Mouse (Mus musculus) lung, postnatal 4 days (tissue): ENCODE measurements around the gene Ccdc167.

Experiments used
- DNase-seq, 2 experiments: peaks; one replicate each; pipeline ENCODE4 v3.0.0; 2021

The Ccdc167 gene

GRCm38 (mm10) chr17:29684275-29684674 lies 32.6 kb downstream of the Ccdc167 start:
- no peak for DNase-seq

- DNase-seq = no peak
These were observed 33.7 kb downstream of the Ccdc167 start for GRCm38 (mm10) chr17:29683127-29683526.

GRCm38 (mm10) chr17:29682261-29682660 lies 34.6 kb downstream of the Ccdc167 start:
- DNase-seq = no peak

GRCm38 (mm10) chr17:29681669-29682068 lies 35.2 kb downstream of the Ccdc167 start:
- no peak for DNase-seq

GRCm38 (mm10) chr17:29680921-29681320 lies 35.9 kb downstream of the Ccdc167 start:
- DNase-seq = no peak

- DNase-seq = peak; percentile 57 to 80
These were observed 36.7 kb downstream of the Ccdc167 start for GRCm38 (mm10) chr17:29680174-29680573.

- no peak for DNase-seq
These were observed 37.6 kb downstream of the Ccdc167 start for GRCm38 (mm10) chr17:29679038-29679767.

GRCm38 (mm10) chr17:29678526-29678925 lies 38.3 kb downstream of the Ccdc167 start:
- DNase-seq = no peak

- DNase-seq = no peak
These were observed 43.5 kb downstream of the Ccdc167 start for GRCm38 (mm10) chr17:29673325-29673724.

GRCm38 (mm10) chr17:29671021-29671420 lies 45.8 kb downstream of the Ccdc167 start:
- no peak for DNase-seq

GRCm38 (mm10) chr17:29669936-29670335 lies 46.9 kb downstream of the Ccdc167 start:
- DNase-seq = no peak

- no peak for DNase-seq
These were observed 47.8 kb downstream of the Ccdc167 start for GRCm38 (mm10) chr17:29669030-29669429.

GRCm38 (mm10) chr17:29668051-29668986 lies 48.5 kb downstream of the Ccdc167 start:
- DNase-seq = no peak

GRCm38 (mm10) chr17:29662145-29662544 lies 54.7 kb downstream of the Ccdc167 start:
- no peak for DNase-seq

- no peak for DNase-seq
These were observed 56.0 kb downstream of the Ccdc167 start for GRCm38 (mm10) chr17:29660762-29661391.

- DNase-seq = peak; percentile 98
These were observed 56.6 kb downstream of the Ccdc167 start, which contains the start of gene Cmtr1 for GRCm38 (mm10) chr17:29660076-29660761. Gene Cmtr1, plus strand, starts transcription at chr17:29660595.

- no peak for DNase-seq
These were observed 58.6 kb downstream of the Ccdc167 start for GRCm38 (mm10) chr17:29658249-29658648.

- DNase-seq = no peak
These were observed 74.6 kb downstream of the Ccdc167 start for GRCm38 (mm10) chr17:29642219-29642618.

GRCm38 (mm10) chr17:29640971-29641370 lies 75.9 kb downstream of the Ccdc167 start:
- DNase-seq = no peak

- peak; percentile 30 to 42 for DNase-seq
These were observed 78.9 kb downstream of the Ccdc167 start for GRCm38 (mm10) chr17:29637895-29638294.

- DNase-seq = no peak
These were observed 79.5 kb downstream of the Ccdc167 start for GRCm38 (mm10) chr17:29637377-29637776.
